Comparison of ENCODE assay signal across 29 mouse cellular contexts in genomic region chr11:79452966-79453365, GRCm38 (mm10). TPM values are rescaled to one million over a fixed set of nuclear protein-coding genes. Genes with fewer than 3 reads are reported as not detected.
A peak's percentile ranks its signal among the peaks of the same experiment; 100 is the strongest.
DNase-seq lines count a peak whose midpoint lies in the region; ATAC-seq lines count a peak whose summit lies in the region.
"Had no signal": no experiment of that assay in that cellular context is flagged by ENCODE, and none has a peak within 500 bp of the region (broad histone marks: within the 10 kb centered on the region; RNA-seq: fewer than 3 reads in every experiment).

No protein-coding gene starts in this region.

- H3K9ac ChIP-seq in kidney, embryonic 14.5 days (ENCODE audit: low read depth, low read length): no peak overlapping the region
- H3K9ac ChIP-seq: embryonic facial prominence, embryonic 15.5 days; forebrain, embryonic 13.5 days; heart, embryonic 15.5 days; hindbrain, embryonic 12.5 days; liver, embryonic 15.5 days; midbrain, embryonic 12.5 days; neural tube, embryonic 13.5 days had no signal

- H3K4me3 ChIP-seq in kidney, embryonic 14.5 days (ENCODE audit: low read length): no peak overlapping the region
- H3K4me3 ChIP-seq: embryonic facial prominence, embryonic 10.5 days; embryonic facial prominence, embryonic 15.5 days; forebrain, embryonic 13.5 days; heart, embryonic 15.5 days; hindbrain, embryonic 12.5 days; liver, embryonic 15.5 days; megakaryocyte, embryonic 14.5 days; midbrain, embryonic 12.5 days; neural tube, embryonic 13.5 days had no signal

- no peak overlapping the region for H3K4me2 ChIP-seq in kidney, embryonic 14.5 days (replicated peaks; ENCODE audit: low read depth, low read length)
- H3K4me2 ChIP-seq: embryonic facial prominence, embryonic 15.5 days; forebrain, embryonic 13.5 days; heart, embryonic 15.5 days; hindbrain, embryonic 12.5 days; liver, embryonic 15.5 days; midbrain, embryonic 12.5 days; neural tube, embryonic 13.5 days had no signal

- ATAC-seq in kidney, embryonic 14.5 days (ENCODE audit: low FRiP score, low TSS enrichment): no peak
- no peak for ATAC-seq in erythroid progenitor cell, adult 5-6 weeks (replicated peaks; ENCODE audit: low FRiP score, poor library complexity, severe bottlenecking)
- ATAC-seq: forebrain, embryonic 13.5 days; intestine, embryonic 16.5 days had no signal

- DNase-seq in kidney, adult 11 months: peak; percentile 69
- DNase-seq in lung, postnatal 10 days: peak; percentile 11
- no peak for DNase-seq in lung, adult 18-20 months
- peak; percentile 74 for DNase-seq in kidney, postnatal 10 days
- no peak for DNase-seq in heart, adult 8-10 months (ENCODE audit: low spot score)
- DNase-seq in cerebellum, adult 11-12 months: no peak
- DNase-seq: adrenal gland, postnatal 14 days; cerebellum, adult 11 months; cerebellum, postnatal 25 days; gastrocnemius, postnatal 10 days; layer of hippocampus, postnatal 36 days; liver; lung, postnatal 4 days had no signal

- H3K4me1 ChIP-seq in kidney, embryonic 14.5 days (ENCODE audit: control insufficient read depth, insufficient read depth, low read length): no peaks in the 10 kb centered on the region
- H3K4me1 ChIP-seq: embryonic facial prominence, embryonic 10.5 days; embryonic facial prominence, embryonic 15.5 days; forebrain, embryonic 13.5 days; heart, embryonic 15.5 days; hindbrain, embryonic 12.5 days; liver, embryonic 15.5 days; midbrain, embryonic 12.5 days; neural tube, embryonic 13.5 days had no signal

- no peaks in the 10 kb centered on the region for H3K27me3 ChIP-seq in kidney, embryonic 14.5 days (ENCODE audit: control insufficient read depth, insufficient read depth, low read length)
- H3K27me3 ChIP-seq: embryonic facial prominence, embryonic 15.5 days; forebrain, embryonic 13.5 days; heart, embryonic 15.5 days; hindbrain, embryonic 12.5 days; liver, embryonic 15.5 days; megakaryocyte, embryonic 14.5 days; midbrain, embryonic 12.5 days; neural tube, embryonic 13.5 days had no signal

- no peaks in the 10 kb centered on the region for H3K9me3 ChIP-seq in kidney, embryonic 14.5 days (ENCODE audit: control insufficient read depth, low read length)
- H3K9me3 ChIP-seq: embryonic facial prominence, embryonic 10.5 days; embryonic facial prominence, embryonic 15.5 days; forebrain, embryonic 13.5 days; G1E; heart, embryonic 15.5 days; hindbrain, embryonic 12.5 days; liver, embryonic 15.5 days; megakaryocyte, embryonic 14.5 days; midbrain, embryonic 12.5 days; neural tube, embryonic 13.5 days had no signal

- H3K36me3 ChIP-seq in kidney, embryonic 14.5 days (ENCODE audit: control insufficient read depth, insufficient read depth, low read length): peaks cover 46% of the 10 kb centered on the region

- no peak overlapping the region for H3K27ac ChIP-seq in kidney, embryonic 14.5 days (ENCODE audit: low read depth, low read length)
- H3K27ac ChIP-seq: embryonic facial prominence, embryonic 10.5 days; embryonic facial prominence, embryonic 15.5 days; forebrain, embryonic 13.5 days; heart, embryonic 15.5 days; hindbrain, embryonic 12.5 days; liver, embryonic 15.5 days; midbrain, embryonic 12.5 days; neural tube, embryonic 13.5 days had no signal

RNA-seq across cellular contexts. Expression of gene Omg, which starts 50.9 kb away (rescaled TPM):
- 0.44 and 0.46 TPM in 2 replicates for polyA plus RNA-seq in kidney, embryonic 14.5 days (2014; fragmentation: Nextera tagmentation; extraction: Ambion mirVana)
- not detected for total RNA-seq in heart, adult 8-10 months (2022)
- not detected in 2 replicates for total RNA-seq in erythroid progenitor cell, adult 5-6 weeks (2015; ENCODE audit: low replicate concordance)
- not detected in 2 replicates for total RNA-seq in erythroid progenitor cell, adult 5-6 weeks (2017; ENCODE audit: low replicate concordance)
- total RNA-seq: heart, postnatal 25 days had no signal
- polyA plus RNA-seq: G1E; gonadal fat pad, adult 2 months; liver, embryonic 15.5 days; testis, adult 2 months had no signal

Comparison
In these comparisons a context has a peak if more than half of its experiments do, and no peak if none do; other contexts are left out.
1. DNase-seq: peak in kidney, adult 11 months (single experiment), lung, postnatal 10 days (single experiment) and kidney, postnatal 10 days (single experiment); none in lung, adult 18-20 months (0 of 2), heart, adult 8-10 months (single experiment) and cerebellum, adult 11-12 months (single experiment).